Mouse (Mus musculus) hindbrain, embryonic 10.5 days (tissue): Measurements from ENCODE around the gene Tnfrsf13b. TPM values are rescaled to one million over a fixed set of nuclear protein-coding genes. Genes with fewer than 3 reads are reported as not detected.

Source experiments
- DNase-seq: peaks from one replicate; pipeline ENCODE4 v3.0.0-alpha.2; 2017; ENCODE audit warnings: low spot score
- H3K27ac ChIP-seq: fragments of 300-500 bp; sonication (generic); 2 replicates; pipeline ENCODE4 v1.5.1; 2016; ENCODE audit warnings: mild to moderate bottlenecking, moderate library complexity
- H3K27me3 ChIP-seq: fragments of 300-500 bp; sonication (generic); 2 replicates; pipeline ENCODE4 v1.6.1; 2016; ENCODE audit warnings: mild to moderate bottlenecking; ENCODE audit not compliant: poor library complexity, insufficient read depth, severe bottlenecking
- H3K36me3 ChIP-seq: fragments of 300-500 bp; sonication (generic); 2 replicates; pipeline ENCODE4 v1.6.1; 2016; ENCODE audit warnings: mild to moderate bottlenecking, moderate library complexity
- H3K4me1 ChIP-seq: fragments of 300-500 bp; sonication (generic); replicated peaks from 2 replicates; pipeline ENCODE4 v1.6.1; 2016; ENCODE audit warnings: mild to moderate bottlenecking
- H3K4me3 ChIP-seq: fragments of 300-500 bp; sonication (generic); 2 replicates; pipeline ENCODE4 v1.5.1; 2016; ENCODE audit warnings: mild to moderate bottlenecking, moderate library complexity
- H3K9me3 ChIP-seq: fragments of 300-500 bp; sonication (generic); 2 replicates; pipeline ENCODE4 v1.6.1; 2016; ENCODE audit warnings: mild to moderate bottlenecking, moderate library complexity
- WGBS: fragments of 180-500 bp; shearing (Covaris S2); methylation state at CpG from one replicate; pipeline ENCODE4 v1.1.7; 2016; 5-methylcytosine and 5-hydroxymethylcytosine counted together
- polyA plus RNA-seq: library from polyadenylated mRNA; unstranded; fragments of >200 nt; fragmentation: Nextera tagmentation; extraction: Ambion mirVana; gene quantifications from 2 replicates; pipeline ENCODE4 v1.2.1, GENCODE M21; 2016

Gene Tnfrsf13b
- 0.73 and 1.5 TPM in 2 replicates for polyA plus RNA-seq

DNA sequence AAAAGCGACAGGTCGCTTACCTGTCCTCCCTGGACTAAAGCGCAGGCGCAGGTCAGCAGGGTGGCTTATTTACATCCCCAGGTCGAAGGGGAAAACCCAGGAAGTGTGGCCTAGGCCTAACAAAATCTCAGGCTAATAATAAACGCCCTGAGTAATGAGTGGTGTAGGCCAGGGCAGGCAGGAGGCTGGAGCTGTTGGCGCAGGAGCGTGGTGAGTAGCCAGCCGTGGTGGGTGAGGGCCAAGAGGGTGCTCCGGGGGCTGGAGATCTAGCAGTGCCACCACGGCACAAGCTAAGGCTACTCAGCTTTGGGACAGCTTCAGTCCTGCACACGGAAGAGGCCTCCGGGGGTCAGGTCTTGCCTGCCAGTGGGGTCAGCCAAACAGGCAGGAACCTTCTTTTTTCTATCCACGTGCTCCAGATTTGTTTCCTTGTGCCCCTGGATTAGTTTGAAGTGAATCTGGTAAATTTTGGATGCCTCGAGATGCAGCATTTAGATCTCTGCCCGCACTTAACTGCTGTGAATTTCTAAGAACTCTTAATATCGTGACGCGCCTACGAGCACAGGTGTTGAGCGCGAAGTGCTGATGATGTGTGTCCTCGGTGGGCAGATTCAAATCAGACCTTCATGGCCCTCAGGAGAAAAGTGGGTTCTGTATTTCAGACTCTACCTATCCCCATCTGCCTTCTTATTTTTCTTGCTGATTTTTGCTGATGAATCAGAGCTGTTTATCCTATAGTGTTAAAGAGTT, at the start of gene Tnfrsf13b:
Gene Tnfrsf13b, plus strand, starts transcription at position 150 of the 750 bp plus-strand sequence.
- Histone ChIP-seq H3K9me3 (no peaks in the 10 kb centered on the region), H3K4me1 (no peaks in the 10 kb centered on the region), H3K27ac (no peak within 1 kb of the TSS), H3K36me3 (no peaks in the 10 kb centered on the region), H3K27me3 (no peaks in the 10 kb centered on the region), H3K4me3 (no peak within 1 kb of the TSS)
- DNase-seq = no peak
- 88% methylated on average over 23 of the region's 23 CpGs for WGBS

DNA sequence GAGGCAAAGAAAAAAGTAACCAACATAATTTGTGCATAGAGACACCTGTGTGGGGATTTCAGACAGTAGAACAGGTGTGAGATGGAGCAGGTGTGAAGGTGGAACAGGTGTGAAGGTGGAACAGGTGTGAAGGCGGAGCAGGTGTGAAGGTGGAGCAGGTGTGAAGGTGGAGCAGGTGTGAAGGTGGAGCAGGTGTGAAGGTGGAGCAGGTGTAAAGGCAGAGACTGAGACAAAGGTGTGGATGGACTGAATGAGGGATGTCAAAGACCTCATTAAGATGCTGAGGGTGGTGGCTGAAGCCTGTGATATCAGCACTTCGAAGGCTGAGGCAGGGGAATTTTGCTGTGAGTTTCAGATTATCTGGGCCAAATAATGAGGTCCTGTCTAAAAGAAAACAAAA, 44.9 kb upstream of the Tnfrsf13b start:
- WGBS = 86% methylated on average over 2 of the region's 2 CpGs
- no peaks in the 10 kb centered on the region for H3K4me1 ChIP-seq
- H3K27ac ChIP-seq = no peak overlapping the region
- DNase-seq = no peak
- no peak overlapping the region for H3K4me3 ChIP-seq
- no peaks in the 10 kb centered on the region for H3K9me3 ChIP-seq
- H3K27me3 ChIP-seq = no peaks in the 10 kb centered on the region
- no peaks in the 10 kb centered on the region for H3K36me3 ChIP-seq

DNA sequence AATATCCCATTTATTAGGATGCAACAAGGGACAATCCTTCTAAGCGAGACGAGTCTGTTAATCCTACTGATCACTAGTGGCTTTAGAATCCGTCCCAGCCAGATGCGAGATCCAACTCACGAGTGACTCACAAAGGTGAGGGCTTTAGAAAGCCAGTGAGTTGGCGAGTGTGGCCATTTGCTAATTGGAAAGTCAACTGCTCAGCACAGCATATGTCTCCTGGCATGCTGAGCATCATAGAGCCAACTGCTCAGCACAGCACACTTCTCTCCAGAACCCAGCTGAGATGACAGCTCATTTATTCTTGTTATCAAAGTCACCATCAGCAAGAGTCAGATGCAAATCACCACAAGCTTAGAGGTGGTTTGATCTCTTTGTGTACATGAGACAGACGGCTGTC, 36.4 kb upstream of the Tnfrsf13b start:
- Histone ChIP-seq H3K4me3 (no peak overlapping the region), H3K9me3 (peaks cover 5% of the 10 kb centered on the region; the same call in 1 of the 2 replicates), H3K27me3 (no peaks in the 10 kb centered on the region), H3K36me3 (no peaks in the 10 kb centered on the region), H3K4me1 (0 out of 2 replicates have a peak, but pooled peaks cover 4% of the 10 kb centered on the region), H3K27ac (no peak overlapping the region)
- WGBS = 85% methylated on average over 7 of the region's 7 CpGs
- no peak for DNase-seq

DNA sequence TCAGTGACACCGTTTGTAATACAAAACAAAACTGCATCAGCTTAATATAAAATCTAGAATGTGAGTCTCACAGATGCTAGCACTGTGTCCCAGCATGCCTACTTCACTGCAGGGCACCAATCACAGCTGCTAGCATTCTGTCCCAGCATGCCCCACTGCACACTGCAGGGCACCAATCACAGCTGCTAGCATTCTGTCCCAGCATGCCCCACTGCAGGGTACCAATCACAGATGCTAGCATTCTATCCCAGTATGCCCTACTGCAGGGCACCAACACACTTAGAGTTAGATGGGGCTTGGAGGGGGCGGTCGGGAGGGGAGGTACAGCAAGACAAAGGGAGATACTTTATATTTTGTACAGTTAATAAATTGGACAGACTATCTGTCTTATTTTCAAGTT, 35.4 kb upstream of the Tnfrsf13b start:
- Histone ChIP-seq H3K36me3 (no peaks in the 10 kb centered on the region), H3K4me1 (0 out of 2 replicates have a peak, but pooled peaks cover 4% of the 10 kb centered on the region), H3K4me3 (no peak overlapping the region), H3K27ac (no peak overlapping the region), H3K9me3 (peaks cover 7% of the 10 kb centered on the region; the same call in 1 of the 2 replicates), H3K27me3 (no peaks in the 10 kb centered on the region)
- WGBS = 74% methylated on average over 3 of the region's 3 CpGs
- DNase-seq = no peak

DNA sequence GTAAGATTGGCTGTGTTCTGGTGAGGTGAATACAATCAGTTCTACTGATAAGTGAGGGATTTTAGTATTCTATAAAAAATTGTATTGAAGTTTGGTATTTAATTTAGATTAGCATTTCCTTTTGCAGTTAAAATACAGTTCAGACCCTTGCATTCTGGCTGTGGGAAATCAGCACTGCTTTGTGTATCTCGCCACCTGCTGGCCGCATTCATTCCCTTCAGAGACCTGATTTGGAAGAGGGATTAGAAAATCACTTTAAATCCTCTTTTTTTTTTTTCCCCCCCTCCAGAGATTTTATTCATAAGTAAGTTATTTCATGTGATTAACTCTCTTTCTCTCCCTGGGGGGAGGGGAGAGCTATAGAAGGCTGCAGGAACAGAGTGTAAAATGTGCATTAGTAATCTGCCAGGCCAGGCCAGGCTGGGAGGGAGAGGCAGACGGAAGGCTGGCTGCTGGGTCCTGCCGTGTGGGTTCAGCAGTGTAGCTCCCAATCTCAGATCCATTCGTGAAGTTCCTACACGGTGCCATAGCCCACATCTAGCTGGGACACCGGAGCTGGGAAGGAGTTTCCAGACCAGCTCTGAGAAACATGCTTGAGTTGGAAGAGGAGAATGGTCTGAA, 34.8 kb upstream of the Tnfrsf13b start:
- 22% methylated on average over 7 of the region's 7 CpGs for WGBS

DNA sequence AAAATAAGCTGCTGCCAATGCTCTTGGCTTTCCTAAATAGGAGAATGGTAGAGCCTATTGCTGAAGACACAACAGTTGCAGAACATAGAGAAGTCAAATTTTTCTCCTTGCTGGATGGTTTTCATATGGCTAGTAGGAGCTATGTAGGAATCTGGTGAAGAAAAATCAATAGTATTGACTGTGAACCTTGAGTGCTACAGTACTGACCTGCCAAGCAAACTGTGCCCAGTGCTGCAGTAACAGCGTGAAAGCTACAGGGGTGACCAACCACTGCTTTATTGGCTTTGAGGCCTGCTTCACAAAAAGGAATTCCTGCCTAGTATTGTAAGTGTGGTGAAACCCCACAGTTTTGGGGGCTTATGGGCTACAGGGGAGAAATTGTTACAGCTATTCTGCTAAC, 28.5 kb upstream of the Tnfrsf13b start:
- WGBS = 76% methylated on average over 1 of the region's 1 CpGs
- H3K36me3 ChIP-seq = no peaks in the 10 kb centered on the region
- H3K4me1 ChIP-seq = peaks cover 4% of the 10 kb centered on the region
- H3K9me3 ChIP-seq = peaks cover 7% of the 10 kb centered on the region; the same call in 1 of the 2 replicates
- no peak for DNase-seq
- H3K27me3 ChIP-seq = no peaks in the 10 kb centered on the region
- H3K27ac ChIP-seq = no peak overlapping the region
- H3K4me3 ChIP-seq = no peak overlapping the region

More for the DNA sequence above, 34.8 kb upstream of the Tnfrsf13b start:
- Histone ChIP-seq H3K4me3 (no peak overlapping the region), H3K27me3 (no peaks in the 10 kb centered on the region), H3K9me3 (peaks cover 7% of the 10 kb centered on the region; the same call in 1 of the 2 replicates), H3K36me3 (no peaks in the 10 kb centered on the region), H3K27ac (no peak overlapping the region), H3K4me1 (0 out of 2 replicates have a peak, but pooled peaks cover 4% of the 10 kb centered on the region)
- peak; percentile 68 for DNase-seq

DNA sequence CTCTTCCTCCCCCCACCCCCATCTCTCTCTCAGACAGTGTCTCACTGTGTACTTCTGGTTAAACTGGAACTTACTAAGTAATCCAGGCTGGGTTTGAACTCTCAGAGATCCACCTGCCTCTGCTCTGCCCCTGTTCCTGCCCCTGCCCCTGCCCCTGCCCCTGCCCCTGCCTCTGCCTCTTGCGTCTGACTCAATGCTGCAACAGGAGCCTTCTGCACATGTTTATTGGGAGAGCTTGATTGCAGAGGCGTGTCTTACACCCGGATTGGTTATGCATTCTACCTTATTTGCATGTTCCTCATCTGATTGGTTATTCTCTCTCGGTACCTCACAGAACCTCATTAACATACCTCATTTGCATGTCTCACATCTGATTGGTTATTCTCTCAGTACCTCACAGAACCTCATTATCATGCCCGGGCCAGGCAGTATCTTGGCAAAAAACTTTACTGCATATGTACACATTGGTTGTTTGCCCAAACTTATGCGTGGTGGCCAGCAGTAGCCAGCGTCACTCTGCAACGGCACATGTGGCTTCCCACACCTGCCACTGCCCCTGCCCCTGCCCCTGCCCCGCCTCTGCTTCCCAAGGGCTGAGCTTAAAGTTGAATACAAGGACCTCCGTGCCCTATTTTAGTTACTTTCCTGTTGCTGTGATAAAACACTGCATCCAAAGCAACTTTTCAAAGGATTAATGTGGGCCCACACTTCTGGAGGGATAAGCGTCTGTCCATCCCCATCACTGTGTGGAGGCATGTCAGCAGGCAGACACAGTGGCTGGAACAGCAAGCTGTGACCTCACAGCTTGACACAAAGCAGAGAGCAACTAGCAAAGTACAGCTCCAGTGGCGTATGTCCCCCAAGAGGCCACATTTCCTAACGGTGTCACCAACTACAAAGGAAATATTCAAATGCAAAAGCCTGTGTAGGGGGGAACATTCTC, 23.9 kb upstream of the Tnfrsf13b start:
- peak; percentile 11 for DNase-seq
- WGBS = 56% methylated on average over 13 of the region's 13 CpGs
- no peak overlapping the region for H3K4me3 ChIP-seq
- H3K4me1 ChIP-seq = peaks cover 16% of the 10 kb centered on the region
- no peak overlapping the region for H3K27ac ChIP-seq
- H3K9me3 ChIP-seq = no peaks in the 10 kb centered on the region
- peaks cover 4% of the 10 kb centered on the region; the same call in 1 of the 2 replicates for H3K27me3 ChIP-seq
- no peaks in the 10 kb centered on the region for H3K36me3 ChIP-seq

DNA sequence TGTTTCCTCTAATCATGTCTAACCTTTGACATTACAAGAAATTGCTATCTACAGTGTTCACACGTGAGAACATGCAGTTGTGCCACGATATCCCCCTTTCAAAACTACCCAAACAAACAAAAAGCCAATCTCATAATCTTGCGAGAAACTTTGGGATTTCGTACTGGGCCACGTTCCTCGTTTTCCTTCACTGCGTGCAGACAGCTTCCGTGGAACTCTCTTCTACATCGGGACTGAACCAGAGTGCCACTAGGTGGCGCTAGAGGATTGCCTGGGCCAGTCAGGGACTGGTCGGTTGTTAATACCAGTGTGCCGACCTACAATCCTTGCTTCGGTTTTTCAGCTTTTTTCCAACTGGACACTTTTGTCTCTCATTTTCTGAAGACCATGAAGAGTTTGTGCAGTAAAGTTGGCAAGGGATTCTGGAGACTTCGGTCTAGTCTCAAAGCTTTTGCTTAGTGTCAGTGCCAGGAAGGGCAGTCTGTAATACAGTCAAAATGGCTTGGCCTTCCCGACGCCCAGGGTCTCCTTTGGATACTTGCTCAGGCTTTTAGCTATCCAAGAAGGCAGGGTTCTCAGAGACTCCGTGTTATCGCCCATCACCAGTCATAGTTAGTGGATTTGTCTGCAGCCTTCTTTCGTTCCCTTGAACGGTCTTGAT, 22.2 kb upstream of the Tnfrsf13b start:
- no peaks in the 10 kb centered on the region for H3K36me3 ChIP-seq

DNA sequence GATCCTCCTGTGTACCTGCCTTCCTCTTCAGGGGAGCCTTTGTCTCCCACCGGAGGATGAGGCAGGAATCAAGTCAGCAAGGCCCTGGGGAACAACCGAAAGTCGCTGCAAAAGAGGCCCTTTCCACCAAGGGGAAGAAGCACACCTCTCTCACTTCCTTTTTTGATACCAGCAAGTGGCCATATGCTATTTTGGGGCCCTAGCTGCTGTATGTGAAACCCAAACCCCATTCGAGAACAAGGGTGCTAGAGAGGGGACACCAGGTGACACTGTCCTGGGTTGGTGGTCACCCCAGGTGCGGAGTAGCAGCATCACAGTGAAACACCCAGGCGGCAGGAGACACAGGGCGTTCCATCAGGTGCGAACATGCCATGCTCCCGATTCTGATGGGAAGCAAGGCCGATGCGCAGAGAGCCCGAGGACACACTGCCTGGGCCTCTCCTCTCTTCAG, 17.6 kb upstream of the Tnfrsf13b start:
- no peak overlapping the region for H3K4me3 ChIP-seq
- H3K9me3 ChIP-seq = no peaks in the 10 kb centered on the region
- DNase-seq = no peak
- H3K27ac ChIP-seq = no peak overlapping the region
- H3K27me3 ChIP-seq = peaks cover under 1% of the 10 kb centered on the region; the same call in 1 of the 2 replicates
- peaks cover 8% of the 10 kb centered on the region for H3K4me1 ChIP-seq
- H3K36me3 ChIP-seq = no peaks in the 10 kb centered on the region
- WGBS = 89% methylated on average over 12 of the region's 12 CpGs

More for the DNA sequence above, 22.2 kb upstream of the Tnfrsf13b start:
- 18% methylated on average over 20 of the region's 20 CpGs for WGBS
- H3K27me3 ChIP-seq = peaks cover 4% of the 10 kb centered on the region; the same call in 1 of the 2 replicates
- peaks cover 16% of the 10 kb centered on the region for H3K4me1 ChIP-seq
- no peaks in the 10 kb centered on the region for H3K9me3 ChIP-seq
- no peak overlapping the region for H3K27ac ChIP-seq
- H3K4me3 ChIP-seq = peak overlapping the region; percentile 6; the same call in 1 of the 2 replicates
- DNase-seq = peak; percentile 89

DNA sequence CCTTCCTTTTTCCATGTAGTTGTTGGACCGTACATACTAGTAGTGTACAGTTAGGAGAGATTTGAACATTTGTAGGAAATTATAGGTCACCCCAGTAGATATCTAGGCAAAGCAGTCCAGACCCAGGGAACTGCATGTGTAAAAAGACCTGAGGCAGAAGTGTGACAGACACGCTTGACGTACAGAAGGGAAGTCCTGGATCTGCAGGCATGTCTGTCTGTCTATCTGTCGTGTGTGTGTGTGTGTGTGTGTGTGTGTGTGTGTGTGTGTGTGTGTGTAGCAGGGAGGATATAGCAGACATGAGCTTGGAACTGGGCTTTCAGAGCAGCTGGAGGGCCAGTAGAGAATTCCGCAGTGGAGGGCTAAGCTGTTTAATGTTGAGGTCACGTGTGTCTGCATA, 16.8 kb upstream of the Tnfrsf13b start:
- no peaks in the 10 kb centered on the region for H3K9me3 ChIP-seq
- no peak for DNase-seq
- H3K4me3 ChIP-seq = no peak overlapping the region
- WGBS = 90% methylated on average over 6 of the region's 6 CpGs
- H3K27me3 ChIP-seq = no peaks in the 10 kb centered on the region
- no peaks in the 10 kb centered on the region for H3K36me3 ChIP-seq
- peaks cover 5% of the 10 kb centered on the region for H3K4me1 ChIP-seq
- no peak overlapping the region for H3K27ac ChIP-seq

DNA sequence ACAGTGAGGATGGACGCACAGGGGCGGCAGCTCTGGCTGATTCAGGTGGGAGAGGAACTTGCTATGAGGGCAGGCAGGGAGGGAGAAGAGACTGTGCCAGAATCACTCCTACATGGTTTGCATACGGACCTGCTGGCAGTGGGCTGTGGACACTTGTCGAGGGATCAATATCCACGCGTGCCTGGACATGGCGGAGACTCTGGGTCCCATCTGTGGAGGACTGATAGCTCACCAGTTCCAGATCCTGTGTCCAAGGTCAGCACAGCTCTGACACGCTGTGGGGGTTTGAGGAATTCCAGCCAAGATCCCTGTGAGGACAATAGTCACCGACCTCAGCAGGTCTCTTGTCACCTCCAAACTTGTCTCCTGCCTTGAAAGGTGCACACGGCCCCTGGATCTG, 16.4 kb upstream of the Tnfrsf13b start:
- DNase-seq = no peak
- no peaks in the 10 kb centered on the region for H3K9me3 ChIP-seq
- WGBS = 83% methylated on average over 10 of the region's 10 CpGs
- no peak overlapping the region for H3K27ac ChIP-seq
- no peak overlapping the region for H3K4me3 ChIP-seq
- H3K27me3 ChIP-seq = no peaks in the 10 kb centered on the region
- H3K36me3 ChIP-seq = no peaks in the 10 kb centered on the region
- H3K4me1 ChIP-seq = peaks cover 1% of the 10 kb centered on the region

DNA sequence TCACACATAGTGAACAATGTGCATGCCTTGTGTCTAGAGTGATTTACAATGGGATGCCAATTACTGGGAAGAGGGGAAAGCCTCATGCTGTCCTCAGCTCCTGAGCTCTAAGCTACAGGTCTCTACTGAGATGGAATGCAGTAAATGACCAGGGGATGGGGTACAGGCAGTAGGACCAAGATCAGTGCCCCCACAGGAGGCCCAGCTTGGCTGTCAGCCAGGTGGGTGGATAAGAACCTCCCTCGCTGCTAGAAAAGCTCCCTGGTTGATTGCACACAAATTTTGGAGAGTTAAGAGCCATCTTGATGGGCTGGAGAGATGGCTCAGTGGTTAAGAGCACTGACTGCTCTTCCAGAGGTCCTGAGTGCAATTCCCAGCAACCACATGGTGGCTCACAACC, 15.6 kb upstream of the Tnfrsf13b start:
- no peak overlapping the region for H3K4me3 ChIP-seq
- no peaks in the 10 kb centered on the region for H3K27me3 ChIP-seq
- H3K9me3 ChIP-seq = no peaks in the 10 kb centered on the region
- H3K4me1 ChIP-seq = no peaks in the 10 kb centered on the region; the same call in 1 of the 2 replicates
- WGBS = 80% methylated on average over 1 of the region's 1 CpGs
- DNase-seq = no peak
- no peaks in the 10 kb centered on the region for H3K36me3 ChIP-seq
- H3K27ac ChIP-seq = no peak overlapping the region
